Mouse (Mus musculus) hindbrain, embryonic 13.5 days (tissue): ENCODE measurements around the gene Pnpla5. TPM values are rescaled to one million over a fixed set of nuclear protein-coding genes. Genes with fewer than 3 reads are reported as not detected.
"Not testable (repeated sequence)": the region's sequence is repeated elsewhere in the genome, so short reads cannot be mapped to it uniquely, and the experiment has no call there.

Experiments
- ATAC-seq: fragments of 200-750 bp; cut with Nextera tagmentation; 2 replicates; pipeline ENCODE4 v1.8.0; 2017; ENCODE audit warnings: moderate TSS enrichment; ENCODE audit not compliant: low FRiP score
- H3K27ac ChIP-seq: fragments of 300-500 bp; sonication (generic); 2 replicates; pipeline ENCODE4 v1.5.1; 2015; ENCODE audit warnings: inconsistent platforms, mild to moderate bottlenecking, moderate library complexity
- H3K27me3 ChIP-seq: fragments of 300-500 bp; sonication (generic); 2 replicates; pipeline ENCODE4 v1.6.1; 2015; ENCODE audit warnings: mild to moderate bottlenecking, inconsistent platforms
- H3K36me3 ChIP-seq: fragments of 300-500 bp; sonication (generic); 2 replicates; pipeline ENCODE4 v1.6.1; 2015; ENCODE audit warnings: mild to moderate bottlenecking, inconsistent platforms
- H3K4me1 ChIP-seq: fragments of 300-500 bp; sonication (generic); replicated peaks from 2 replicates; pipeline ENCODE4 v1.6.1; 2015; ENCODE audit warnings: inconsistent platforms
- H3K4me2 ChIP-seq: fragments of 300-500 bp; sonication (generic); 2 replicates; pipeline ENCODE4 v1.6.1; 2015; ENCODE audit warnings: inconsistent platforms, mild to moderate bottlenecking, moderate library complexity
- H3K4me3 ChIP-seq: fragments of 300-500 bp; sonication (generic); 2 replicates; pipeline ENCODE4 v1.5.1; 2015; ENCODE audit warnings: mild to moderate bottlenecking, inconsistent platforms
- H3K9ac ChIP-seq: fragments of 300-500 bp; sonication (generic); 2 replicates; pipeline ENCODE4 v1.6.1; 2015; ENCODE audit warnings: mild to moderate bottlenecking, inconsistent platforms
- H3K9me3 ChIP-seq: fragments of 300-500 bp; sonication (generic); 2 replicates; pipeline ENCODE4 v1.6.1; 2016; ENCODE audit warnings: inconsistent platforms
- WGBS: fragments of 180-500 bp; shearing (Covaris S2); methylation state at CpG from one replicate; pipeline ENCODE4 v1.1.7; 2015; 5-methylcytosine and 5-hydroxymethylcytosine counted together
- polyA plus RNA-seq: library from polyadenylated mRNA; unstranded; fragments of >200 nt; fragmentation: Nextera tagmentation; extraction: Ambion mirVana; gene quantifications from 2 replicates; pipeline ENCODE4 v1.2.1, GENCODE M21; 2015

Gene Pnpla5
- polyA plus RNA-seq = not detected in 2 replicates

DNA sequence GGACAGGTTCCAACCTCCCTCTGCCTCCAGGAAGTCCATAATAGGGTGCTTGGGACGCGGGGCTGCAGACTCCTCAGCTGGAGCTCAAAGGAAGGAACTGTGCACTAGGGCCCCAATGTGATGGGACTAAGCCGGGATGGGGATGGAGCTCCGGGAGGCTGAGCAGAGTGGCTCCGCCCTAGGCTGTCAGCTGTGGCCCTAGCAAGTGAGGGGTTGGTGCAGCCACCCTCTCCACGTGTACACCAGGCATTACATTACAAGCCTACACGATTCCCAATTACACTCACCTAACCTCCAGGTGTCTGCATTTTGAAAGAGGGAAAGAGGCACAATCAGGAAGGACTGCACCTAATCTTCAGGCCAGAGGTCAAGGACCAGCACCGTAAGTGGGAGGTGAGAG lies at the start of gene Pnpla5:
Gene Pnpla5, minus strand, starts transcription at position 101 of the 400 bp plus-strand sequence.
- no peak for ATAC-seq
- no peaks in the 10 kb centered on the region for H3K36me3 ChIP-seq

DNA sequence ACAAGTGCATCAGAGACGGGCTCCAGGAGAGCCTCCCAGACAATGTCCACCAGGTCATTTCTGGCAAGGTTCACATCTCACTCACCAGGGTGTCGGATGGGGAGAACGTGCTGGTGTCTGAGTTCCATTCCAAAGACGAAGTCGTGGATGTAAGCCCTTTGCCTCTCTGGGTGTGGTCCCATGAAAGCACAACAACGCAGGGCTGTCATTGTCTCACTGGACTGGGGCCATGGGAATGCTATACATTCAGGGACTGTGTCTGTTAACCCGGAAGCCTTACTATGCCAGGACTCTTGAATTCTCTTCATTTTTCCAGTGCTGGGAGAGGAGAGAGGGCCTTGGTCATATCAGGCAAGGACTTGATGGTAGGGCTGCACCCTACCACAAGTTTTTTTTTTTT lies 48.2 kb upstream of the Pnpla5 start:
- WGBS = 84% methylated on average over 7 of the region's 7 CpGs
- no peak overlapping the region for H3K4me3 ChIP-seq
- no peaks in the 10 kb centered on the region for H3K36me3 ChIP-seq
- no peaks in the 10 kb centered on the region for H3K9me3 ChIP-seq
- no peak for ATAC-seq
- H3K27ac ChIP-seq = no peak overlapping the region
- no peak overlapping the region for H3K4me2 ChIP-seq
- H3K4me1 ChIP-seq = peaks cover 27% of the 10 kb centered on the region
- 0 out of 2 replicates have a peak, but pooled peaks cover 9% of the 10 kb centered on the region for H3K27me3 ChIP-seq
- no peak overlapping the region for H3K9ac ChIP-seq

More for the DNA sequence above, at the start of gene Pnpla5:
- Histone ChIP-seq H3K27ac (no peak within 1 kb of the TSS), H3K4me3 (no peak within 1 kb of the TSS), H3K9me3 (no peaks in the 10 kb centered on the region), H3K27me3 (no peaks in the 10 kb centered on the region), H3K4me2 (no peak within 1 kb of the TSS), H3K4me1 (no peaks in the 10 kb centered on the region), H3K9ac (no peak within 1 kb of the TSS)
- WGBS = 72% methylated on average over 8 of the region's 8 CpGs

DNA sequence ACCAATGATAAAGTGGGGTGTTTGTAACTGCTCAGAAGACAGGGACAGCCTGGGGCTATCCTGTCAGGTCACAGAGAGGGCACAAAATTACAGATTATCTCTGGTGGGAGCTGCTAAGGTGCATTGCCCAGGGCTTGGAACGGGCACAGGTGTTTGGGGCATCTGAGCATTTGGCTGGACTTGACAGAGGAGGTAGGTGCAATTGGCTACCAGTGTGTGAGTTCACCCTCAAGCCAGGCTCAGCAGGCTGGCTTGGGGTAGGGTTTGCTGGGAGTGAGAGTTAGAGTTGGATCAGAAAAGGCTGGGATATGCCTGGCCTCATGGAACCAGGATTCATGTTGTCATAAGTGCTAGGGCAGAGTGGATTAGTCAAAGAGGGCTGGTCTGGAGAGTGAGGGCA lies 46.5 kb upstream of the Pnpla5 start:
- 75% methylated on average over 1 of the region's 1 CpGs for WGBS

DNA sequence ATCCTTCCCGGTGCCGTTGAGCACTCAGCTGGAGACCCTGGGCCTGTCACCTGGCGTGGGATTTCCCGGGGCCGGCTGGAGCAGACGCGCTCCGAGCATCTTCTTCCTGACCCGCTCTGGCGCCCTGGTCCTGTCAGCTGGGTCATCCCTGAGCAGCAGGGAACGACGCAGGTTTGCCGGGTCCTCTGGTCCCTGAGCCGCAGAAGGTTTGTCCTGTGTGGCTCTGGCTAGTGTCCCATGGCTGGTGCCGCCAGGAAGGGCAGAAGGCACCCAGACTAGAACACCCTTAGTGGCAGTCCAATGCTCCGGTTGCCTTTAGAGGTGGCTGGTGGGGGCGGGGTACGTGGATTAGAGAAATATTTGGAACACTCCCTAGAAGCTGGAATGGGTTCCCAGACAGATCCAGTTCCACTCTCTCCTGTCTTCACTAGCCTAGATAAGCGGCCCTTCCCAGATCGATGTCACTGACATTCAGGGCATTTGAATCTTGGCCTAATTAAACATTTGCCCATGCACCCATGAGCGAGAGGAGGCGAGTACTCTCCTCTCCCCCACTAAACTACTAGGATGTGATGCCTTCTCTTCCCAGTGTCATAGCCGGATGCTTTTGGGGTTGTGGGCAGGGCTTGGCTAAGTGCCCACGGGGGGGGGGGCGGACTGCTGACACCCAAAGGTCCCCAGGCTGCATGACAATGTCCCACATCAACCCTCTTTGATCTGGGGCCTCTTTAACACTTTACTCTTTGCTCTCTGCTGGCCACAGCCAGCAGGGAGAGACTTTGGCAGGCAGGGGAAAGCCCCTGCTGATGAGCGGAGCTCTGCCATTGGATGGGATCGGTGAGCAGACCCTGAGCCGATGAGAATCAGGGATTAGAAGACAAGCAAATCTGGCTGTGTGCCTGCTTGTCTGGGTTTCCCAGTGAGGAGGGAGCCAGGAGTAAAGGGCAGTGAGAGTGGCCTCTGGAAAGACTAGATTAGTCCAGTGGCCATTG lies 45.5 kb upstream of the Pnpla5 start:
- Histone ChIP-seq H3K9me3 (no peaks in the 10 kb centered on the region), H3K27ac (peak overlapping the region; percentile 86), H3K4me3 (peak overlapping the region; percentile 61), H3K4me2 (peak overlapping the region; percentile 96), H3K9ac (peak overlapping the region; percentile 83), H3K36me3 (no peaks in the 10 kb centered on the region), H3K4me1 (peaks cover 27% of the 10 kb centered on the region), H3K27me3 (0 out of 2 replicates have a peak, but pooled peaks cover 9% of the 10 kb centered on the region)
- ATAC-seq = peak; percentile 58
- WGBS = 1% methylated on average over 28 of the region's 28 CpGs

More for the DNA sequence above, 46.5 kb upstream of the Pnpla5 start:
- H3K4me3 ChIP-seq = no peak overlapping the region
- H3K27ac ChIP-seq = no peak overlapping the region
- H3K36me3 ChIP-seq = no peaks in the 10 kb centered on the region
- H3K9ac ChIP-seq = no peak overlapping the region
- H3K4me1 ChIP-seq = peaks cover 27% of the 10 kb centered on the region
- H3K4me2 ChIP-seq = peak overlapping the region; percentile 96; the same call in 1 of the 2 replicates
- no peak for ATAC-seq
- no peaks in the 10 kb centered on the region for H3K9me3 ChIP-seq
- 0 out of 2 replicates have a peak, but pooled peaks cover 9% of the 10 kb centered on the region for H3K27me3 ChIP-seq

- Histone ChIP-seq H3K36me3 (no peaks in the 10 kb centered on the region), H3K4me3 (peak within 1 kb of the TSS; percentile 61), H3K27ac (peak within 1 kb of the TSS; percentile 86), H3K27me3 (0 out of 2 replicates have a peak, but pooled peaks cover 9% of the 10 kb centered on the region), H3K4me1 (peaks cover 27% of the 10 kb centered on the region), H3K9ac (peak within 1 kb of the TSS; percentile 83), H3K9me3 (no peaks in the 10 kb centered on the region), H3K4me2 (peak within 1 kb of the TSS; percentile 96)
- under 1% methylated on average over 28 of the region's 28 CpGs for WGBS
- peak; percentile 97 for ATAC-seq
These were observed 44.6 kb upstream of the Pnpla5 start, which contains the start of gene Pnpla3 for GRCm38 (mm10) chr15:84167600-84167999. TSS of gene Pnpla3 (plus strand) at chr15:84167837.

DNA sequence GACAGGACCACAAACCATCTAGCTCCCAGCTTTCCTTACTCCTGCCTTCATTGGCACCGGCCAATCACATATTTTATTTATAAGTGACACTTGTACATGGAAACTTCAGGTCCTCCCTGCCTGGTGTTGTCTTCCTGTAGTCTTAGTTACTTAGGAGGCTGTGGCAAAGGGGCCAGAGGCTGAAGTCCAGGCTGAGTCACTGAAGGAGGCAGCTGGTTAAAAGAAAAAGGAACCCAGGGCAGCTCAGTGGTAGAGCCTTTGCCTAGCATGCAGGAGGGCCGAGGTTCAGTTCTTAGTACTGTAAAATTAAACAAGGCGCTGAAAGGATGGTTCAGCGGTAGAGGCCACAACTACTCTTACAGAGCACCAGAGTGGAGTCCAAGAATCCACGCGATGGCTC lies 43.8 kb upstream of the Pnpla5 start:
- no peak for ATAC-seq
- Histone ChIP-seq H3K36me3 (no peaks in the 10 kb centered on the region), H3K9me3 (no peaks in the 10 kb centered on the region), H3K4me3 (peak overlapping the region; percentile 61; the same call in 1 of the 2 replicates), H3K4me1 (peaks cover 27% of the 10 kb centered on the region), H3K4me2 (peak overlapping the region; percentile 96), H3K27me3 (0 out of 2 replicates have a peak, but pooled peaks cover 9% of the 10 kb centered on the region), H3K27ac (peak overlapping the region; percentile 86; the same call in 1 of the 2 replicates), H3K9ac (no peak overlapping the region)
- WGBS = 67% methylated on average over 6 of the region's 6 CpGs

DNA sequence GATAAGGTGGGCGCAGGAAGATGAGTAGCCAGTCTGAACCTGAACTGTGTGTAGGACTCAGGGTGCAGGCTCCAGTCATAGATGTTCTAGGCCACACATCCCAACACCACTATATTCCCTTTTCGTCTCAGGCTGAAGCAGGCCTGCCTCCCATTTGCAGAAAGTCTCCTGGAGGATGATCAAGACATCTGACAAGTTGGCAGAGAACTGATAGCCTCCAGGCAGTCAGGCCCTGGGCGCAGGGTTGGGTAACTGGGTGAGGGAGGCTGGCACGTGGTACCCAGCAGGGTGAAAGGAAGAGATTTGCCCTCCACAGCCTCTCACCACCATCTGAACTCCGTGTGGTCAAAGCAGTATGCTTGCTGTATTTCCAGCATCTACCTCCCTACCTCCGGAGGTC lies 38.9 kb upstream of the Pnpla5 start:
- Histone ChIP-seq H3K36me3 (no peaks in the 10 kb centered on the region), H3K9me3 (no peaks in the 10 kb centered on the region), H3K27ac (no peak overlapping the region), H3K4me3 (no peak overlapping the region), H3K4me2 (no peak overlapping the region), H3K27me3 (no peaks in the 10 kb centered on the region), H3K9ac (no peak overlapping the region), H3K4me1 (peaks cover 2% of the 10 kb centered on the region)
- ATAC-seq = no peak
- 83% methylated on average over 6 of the region's 6 CpGs for WGBS

DNA sequence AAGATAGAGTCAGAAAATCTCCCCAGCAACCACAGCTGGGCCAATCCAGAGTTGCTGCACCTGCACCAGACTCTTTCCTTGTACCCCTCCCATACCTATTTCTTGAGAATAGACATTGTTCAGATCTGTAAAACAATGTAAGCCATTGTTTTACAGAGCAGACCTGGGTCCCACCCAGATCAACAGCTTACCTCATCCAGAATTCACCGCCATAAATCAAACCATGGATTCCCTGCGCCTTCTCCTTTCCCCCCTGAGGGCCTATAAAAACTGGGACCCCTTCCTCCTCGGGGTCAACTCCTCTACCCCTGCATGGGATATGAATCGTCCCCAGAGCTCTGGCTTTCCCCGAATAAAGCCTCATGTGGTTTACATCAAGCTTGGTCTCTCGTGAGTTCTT lies 34.6 kb upstream of the Pnpla5 start:
- H3K9ac ChIP-seq, H3K9me3 ChIP-seq, H3K4me2 ChIP-seq, H3K4me1 ChIP-seq, ATAC-seq, H3K36me3 ChIP-seq, H3K27me3 ChIP-seq, H3K27ac ChIP-seq, H3K4me3 ChIP-seq: not testable (repeated sequence)
- 91% methylated on average over 6 of the region's 6 CpGs for WGBS

GRCm38 (mm10) chr15:84156158-84156557 lies 33.2 kb upstream of the Pnpla5 start:
- 88% methylated on average over 2 of the region's 2 CpGs for WGBS
- Histone ChIP-seq H3K4me3 (no peak overlapping the region), H3K4me2 (no peak overlapping the region), H3K27me3 (no peaks in the 10 kb centered on the region), H3K9me3 (no peaks in the 10 kb centered on the region), H3K9ac (no peak overlapping the region), H3K36me3 (no peaks in the 10 kb centered on the region), H3K4me1 (no peaks in the 10 kb centered on the region), H3K27ac (no peak overlapping the region)
- ATAC-seq = no peak

DNA sequence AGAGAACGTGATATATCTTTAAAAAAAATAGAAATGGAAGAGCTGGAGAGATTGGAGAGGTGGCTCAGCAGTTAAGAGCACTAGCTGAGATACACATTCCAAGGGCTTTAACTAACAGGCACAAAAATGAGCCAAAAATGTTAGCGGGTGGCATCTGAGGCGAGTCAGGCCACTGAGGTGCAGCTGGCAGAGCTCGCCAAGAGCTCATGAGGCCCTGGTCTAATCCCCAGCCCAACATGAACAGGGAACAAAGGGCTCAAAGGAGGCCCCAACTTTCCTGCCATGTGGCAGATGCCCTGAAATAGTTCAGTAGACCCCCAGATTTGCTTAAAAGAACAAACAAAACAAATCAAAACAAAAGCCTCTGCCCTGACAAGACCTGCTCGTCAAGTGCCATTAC lies 18.0 kb upstream of the Pnpla5 start:
- no peak overlapping the region for H3K4me2 ChIP-seq
- H3K36me3 ChIP-seq = no peaks in the 10 kb centered on the region
- peaks cover 13% of the 10 kb centered on the region; the same call in 1 of the 2 replicates for H3K4me1 ChIP-seq
- WGBS = 75% methylated on average over 5 of the region's 5 CpGs
- no peaks in the 10 kb centered on the region for H3K27me3 ChIP-seq
- no peak overlapping the region for H3K27ac ChIP-seq
- no peak for ATAC-seq
- no peak overlapping the region for H3K4me3 ChIP-seq
- no peak overlapping the region for H3K9ac ChIP-seq
- H3K9me3 ChIP-seq = no peaks in the 10 kb centered on the region

- Histone ChIP-seq H3K9me3 (no peaks in the 10 kb centered on the region), H3K9ac (no peak overlapping the region), H3K27ac (no peak overlapping the region), H3K4me1 (peaks cover 13% of the 10 kb centered on the region; the same call in 1 of the 2 replicates), H3K4me3 (no peak overlapping the region), H3K4me2 (no peak overlapping the region), H3K36me3 (no peaks in the 10 kb centered on the region), H3K27me3 (no peaks in the 10 kb centered on the region)
- ATAC-seq = no peak
- WGBS = 65% methylated on average over 3 of the region's 3 CpGs
These were observed 17.1 kb upstream of the Pnpla5 start for GRCm38 (mm10) chr15:84140109-84140508.

GRCm38 (mm10) chr15:84139592-84140005 lies 16.6 kb upstream of the Pnpla5 start:
- no peaks in the 10 kb centered on the region for H3K27me3 ChIP-seq
- no peaks in the 10 kb centered on the region for H3K9me3 ChIP-seq
- no peaks in the 10 kb centered on the region for H3K36me3 ChIP-seq
- no peak overlapping the region for H3K4me3 ChIP-seq
- no peak overlapping the region for H3K4me2 ChIP-seq
- no peak overlapping the region for H3K27ac ChIP-seq
- H3K9ac ChIP-seq = no peak overlapping the region
- H3K4me1 ChIP-seq = peaks cover 13% of the 10 kb centered on the region; the same call in 1 of the 2 replicates
- WGBS = 90% methylated on average over 5 of the region's 5 CpGs
- ATAC-seq = no peak
